Mouse (Mus musculus): ENCODE results near the gene Tfeb. TPM values are rescaled to one million over a fixed set of nuclear protein-coding genes. Genes with fewer than 3 reads are reported as not detected.
A peak's percentile ranks its signal among the peaks of the same experiment; 100 is the strongest.

Tfeb gene
- polyA plus RNA-seq, 1 experiment from 2014 or later = 5.8 TPM

DNA sequence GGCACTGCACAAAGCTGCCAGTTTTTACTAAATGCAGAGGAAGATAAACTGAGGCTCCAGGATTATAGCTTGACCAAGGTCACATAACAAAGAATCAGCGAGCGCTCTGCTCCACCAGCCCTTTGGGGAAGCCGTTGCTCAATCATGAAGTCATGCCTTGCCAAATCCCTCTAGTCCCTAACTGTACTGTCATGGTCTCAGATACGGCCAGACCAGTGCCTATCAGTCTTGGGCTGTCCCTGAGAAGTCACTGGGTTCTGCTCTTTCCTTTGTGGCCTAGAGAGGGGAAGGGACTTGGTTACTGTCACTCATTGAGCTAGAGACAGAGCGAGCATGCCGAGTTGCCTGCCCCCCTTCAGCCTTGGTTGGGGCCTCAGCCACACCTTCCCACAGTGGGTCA lies 47.6 kb downstream of the Tfeb start:
- no peak overlapping the region for H3K27ac ChIP-seq (ENCODE audit: low read depth)

DNA sequence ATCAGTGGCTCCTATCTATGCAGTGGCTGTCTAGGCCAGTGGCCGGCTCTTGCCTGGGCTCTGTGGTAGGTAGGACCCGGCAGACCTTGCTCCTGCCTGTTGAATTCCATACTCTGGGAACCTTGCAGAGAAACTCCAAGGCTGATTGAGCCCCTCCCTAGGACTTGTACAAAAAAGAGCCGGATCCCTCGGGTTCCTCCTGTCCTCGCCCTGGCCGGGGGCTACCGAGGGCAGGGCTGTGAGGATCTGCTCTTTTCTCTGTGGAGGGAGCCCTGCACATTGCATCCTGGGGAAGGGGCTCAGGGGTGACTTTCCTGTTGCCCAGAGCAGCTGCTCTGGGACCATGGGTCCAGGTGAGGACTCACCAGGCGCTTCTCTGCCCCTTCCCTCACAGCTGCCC lies 50.8 kb downstream of the Tfeb start:
- H3K36me3 ChIP-seq (replicated peaks; ENCODE audit: insufficient read depth, low read length) = peaks cover 4% of the 10 kb centered on the region; the same call in 1 of the 2 replicates
- no peak overlapping the region for H3K27ac ChIP-seq (ENCODE audit: low read depth)
- H3K9ac ChIP-seq (replicated peaks) = no peak overlapping the region
- peaks cover 10% of the 10 kb centered on the region for H3K4me1 ChIP-seq (ENCODE audit: insufficient read depth)
- no peak overlapping the region for H3K4me3 ChIP-seq (ENCODE audit: low read depth, low read length)
- WGBS (ENCODE audit: insufficient replicate concordance) = 58% methylated on average over 8 of the region's 8 CpGs
- ATAC-seq (no peak), DNase-seq (no peak)
- TF ChIP-seq CTCF (IDR thresholded peaks at IDR 0.05; ENCODE audit: low read depth) = no peak
- no peak for TF ChIP-seq EP300 (IDR thresholded peaks at IDR 0.05; ENCODE audit: low read depth)
- no peaks in the 10 kb centered on the region for H3K9me3 ChIP-seq (ENCODE audit: low read length)
- H3K27me3 ChIP-seq (ENCODE audit: insufficient read depth, low read length) = no peaks in the 10 kb centered on the region
- no peak overlapping the region for H3K4me2 ChIP-seq (ENCODE audit: low read depth, low read length)

More for the DNA sequence above, 47.6 kb downstream of the Tfeb start:
- 0 out of 2 replicates have a peak, but pooled peaks cover 3% of the 10 kb centered on the region for H3K36me3 ChIP-seq (replicated peaks; ENCODE audit: insufficient read depth, low read length)
- no peak overlapping the region for H3K4me2 ChIP-seq (ENCODE audit: low read depth, low read length)
- peak; percentile 27 for DNase-seq
- H3K9me3 ChIP-seq (ENCODE audit: low read length) = no peaks in the 10 kb centered on the region
- TF ChIP-seq CTCF (IDR thresholded peaks at IDR 0.05; ENCODE audit: low read depth) = no peak
- no peak for TF ChIP-seq EP300 (IDR thresholded peaks at IDR 0.05; ENCODE audit: low read depth)
- H3K4me1 ChIP-seq (ENCODE audit: insufficient read depth) = peaks cover 10% of the 10 kb centered on the region
- peak; percentile 72; the same call in 1 of the 2 replicates for ATAC-seq
- H3K4me3 ChIP-seq (ENCODE audit: low read depth, low read length) = no peak overlapping the region
- H3K9ac ChIP-seq (replicated peaks) = no peak overlapping the region
- 25% methylated on average over 6 of the region's 6 CpGs for WGBS (ENCODE audit: insufficient replicate concordance)
- H3K27me3 ChIP-seq (ENCODE audit: insufficient read depth, low read length) = no peaks in the 10 kb centered on the region

DNA sequence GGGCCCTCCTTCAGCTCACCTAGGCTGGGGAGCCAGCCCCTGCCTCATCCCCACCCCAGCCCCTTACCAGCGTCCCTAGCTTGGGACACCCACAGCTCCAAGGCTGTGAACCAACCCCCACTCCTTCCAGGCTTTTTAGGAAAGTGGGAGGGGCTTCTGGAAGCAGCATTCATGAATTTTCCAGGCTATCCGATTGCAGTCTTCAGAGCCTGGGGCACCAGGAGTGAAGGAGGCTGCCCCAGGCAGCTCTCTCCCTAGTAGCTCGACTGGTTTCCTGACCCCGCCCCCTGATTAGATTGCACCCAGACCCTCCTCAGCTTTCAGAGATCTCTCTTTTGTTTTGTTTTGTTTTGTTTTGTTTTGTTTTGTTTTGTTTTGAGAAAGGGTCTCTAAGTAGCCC lies 51.5 kb downstream of the Tfeb start:
- no peak for TF ChIP-seq CTCF (IDR thresholded peaks at IDR 0.05; ENCODE audit: low read depth)
- TF ChIP-seq EP300 (IDR thresholded peaks at IDR 0.05; ENCODE audit: low read depth) = no peak
- Histone ChIP-seq H3K9me3 (ENCODE audit: low read length) (no peaks in the 10 kb centered on the region), H3K4me3 (ENCODE audit: low read depth, low read length) (no peak overlapping the region), H3K36me3 (replicated peaks; ENCODE audit: insufficient read depth, low read length) (peaks cover 4% of the 10 kb centered on the region; the same call in 1 of the 2 replicates), H3K4me2 (ENCODE audit: low read depth, low read length) (no peak overlapping the region), H3K27ac (ENCODE audit: low read depth) (no peak overlapping the region), H3K4me1 (ENCODE audit: insufficient read depth) (peaks cover 10% of the 10 kb centered on the region), H3K9ac (replicated peaks) (no peak overlapping the region), H3K27me3 (ENCODE audit: insufficient read depth, low read length) (no peaks in the 10 kb centered on the region)
- no peak for DNase-seq
- ATAC-seq = no peak
- 60% methylated on average over 4 of the region's 4 CpGs for WGBS (ENCODE audit: insufficient replicate concordance)

DNA sequence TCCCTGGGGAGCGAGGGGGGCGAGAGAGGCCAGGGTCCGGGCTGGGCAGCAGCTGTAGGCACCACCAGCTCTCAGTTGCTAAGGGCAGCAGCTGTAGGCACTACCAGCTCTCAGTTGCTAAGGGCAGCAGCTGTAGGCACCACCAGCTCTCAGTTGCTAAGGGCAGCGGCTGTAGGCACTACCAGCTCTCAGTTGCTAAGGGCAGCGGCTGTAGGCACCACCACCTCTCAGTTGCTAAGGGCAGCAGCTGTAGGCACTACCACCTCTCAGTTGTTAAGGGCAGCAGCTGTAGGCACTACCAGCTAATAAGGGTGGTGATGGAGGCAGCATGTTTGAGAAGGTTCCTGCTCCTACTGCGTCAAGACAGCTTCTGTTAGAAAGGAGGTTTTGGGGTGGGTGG lies 52.2 kb downstream of the Tfeb start:
- H3K36me3 ChIP-seq (replicated peaks; ENCODE audit: insufficient read depth, low read length) = peaks cover 4% of the 10 kb centered on the region; the same call in 1 of the 2 replicates
- H3K9ac ChIP-seq (replicated peaks) = no peak overlapping the region
- no peak for DNase-seq
- no peak overlapping the region for H3K27ac ChIP-seq (ENCODE audit: low read depth)
- WGBS (ENCODE audit: insufficient replicate concordance) = 79% methylated on average over 6 of the region's 6 CpGs
- H3K4me1 ChIP-seq (ENCODE audit: insufficient read depth) = peaks cover 9% of the 10 kb centered on the region
- no peak overlapping the region for H3K4me3 ChIP-seq (ENCODE audit: low read depth, low read length)
- H3K27me3 ChIP-seq (ENCODE audit: insufficient read depth, low read length) = no peaks in the 10 kb centered on the region
- no peak for TF ChIP-seq CTCF (IDR thresholded peaks at IDR 0.05; ENCODE audit: low read depth)
- no peak for TF ChIP-seq EP300 (IDR thresholded peaks at IDR 0.05; ENCODE audit: low read depth)
- no peak for ATAC-seq
- H3K4me2 ChIP-seq (ENCODE audit: low read depth, low read length) = no peak overlapping the region
- no peaks in the 10 kb centered on the region for H3K9me3 ChIP-seq (ENCODE audit: low read length)

DNA sequence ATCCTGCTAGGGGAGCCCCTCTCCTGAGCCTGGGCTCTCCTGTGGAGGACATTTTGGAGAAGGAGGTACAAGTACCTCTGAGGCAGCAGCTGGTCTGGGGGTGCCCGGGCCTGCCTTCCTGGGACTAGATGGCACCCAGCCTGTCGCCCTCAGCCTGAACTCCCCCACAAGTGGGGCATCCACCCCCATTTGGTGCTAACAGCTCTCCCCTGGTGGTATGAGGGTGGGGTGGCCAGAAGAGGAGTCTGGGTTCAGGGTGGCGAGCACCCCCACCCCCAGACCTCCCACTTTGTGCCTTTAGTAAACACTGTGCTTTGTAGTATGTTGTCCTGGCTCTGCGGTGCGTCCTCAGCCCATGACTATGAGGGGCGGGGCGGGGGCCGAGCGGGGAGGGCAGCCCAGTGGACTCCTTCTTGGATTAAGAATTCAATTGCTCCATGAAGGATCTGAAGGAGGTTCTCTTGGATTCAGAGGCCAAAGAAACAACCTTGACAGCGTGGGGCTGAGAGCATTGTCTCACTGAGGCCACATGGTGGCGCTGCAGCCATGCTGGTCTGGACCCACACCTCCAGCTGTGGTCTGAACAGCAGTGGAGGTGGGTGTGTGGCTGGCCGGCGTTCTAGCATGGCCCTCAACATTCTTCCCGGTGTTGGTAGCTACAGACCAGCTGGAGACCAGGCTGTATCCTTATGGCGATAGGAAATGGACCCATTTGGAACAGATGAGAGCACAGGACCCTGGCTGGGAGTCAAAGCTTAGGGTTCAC lies 55.5 kb downstream of the Tfeb start:
- peak; percentile 92 for TF ChIP-seq CTCF (IDR thresholded peaks at IDR 0.05; ENCODE audit: low read depth)
- TF ChIP-seq EP300 (IDR thresholded peaks at IDR 0.05; ENCODE audit: low read depth) = no peak
- no peak overlapping the region for H3K27ac ChIP-seq (ENCODE audit: low read depth)
- H3K9ac ChIP-seq (replicated peaks) = no peak overlapping the region
- 27% methylated on average over 15 of the region's 15 CpGs for WGBS (ENCODE audit: insufficient replicate concordance)
- no peaks in the 10 kb centered on the region for H3K9me3 ChIP-seq (ENCODE audit: low read length)
- H3K36me3 ChIP-seq (replicated peaks; ENCODE audit: insufficient read depth, low read length) = peaks cover 4% of the 10 kb centered on the region; the same call in 1 of the 2 replicates
- DNase-seq (peak; percentile 78), ATAC-seq (peak; percentile 62)
- H3K27me3 ChIP-seq (ENCODE audit: insufficient read depth, low read length) = no peaks in the 10 kb centered on the region
- no peak overlapping the region for H3K4me2 ChIP-seq (ENCODE audit: low read depth, low read length)
- no peaks in the 10 kb centered on the region for H3K4me1 ChIP-seq (ENCODE audit: insufficient read depth)
- no peak overlapping the region for H3K4me3 ChIP-seq (ENCODE audit: low read depth, low read length)

DNA sequence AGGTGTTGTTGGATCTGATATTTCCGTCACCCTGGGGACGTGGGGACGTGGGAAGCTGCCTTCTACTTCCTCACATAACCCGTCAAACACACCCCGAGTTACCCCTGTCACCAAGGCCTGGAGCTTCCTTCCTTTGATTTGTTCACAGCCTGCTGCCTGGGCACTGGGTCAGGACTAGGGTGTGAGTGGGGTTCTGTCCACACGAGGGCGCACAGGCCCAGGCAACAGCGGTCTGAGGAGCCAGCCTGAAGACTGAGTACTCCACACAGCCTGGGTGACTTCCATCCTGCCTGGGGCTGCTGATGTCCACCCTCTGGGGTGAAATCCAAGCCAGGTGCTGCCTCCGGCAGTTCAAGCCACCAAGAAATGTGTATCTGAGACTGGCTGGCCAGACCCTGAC lies 56.5 kb downstream of the Tfeb start:
- 9% methylated on average over 9 of the region's 9 CpGs for WGBS (ENCODE audit: insufficient replicate concordance)
- H3K4me2 ChIP-seq (ENCODE audit: low read depth, low read length) = no peak overlapping the region
- no peak overlapping the region for H3K27ac ChIP-seq (ENCODE audit: low read depth)
- peak; percentile 88 for DNase-seq
- H3K4me3 ChIP-seq (ENCODE audit: low read depth, low read length) = no peak overlapping the region
- H3K9me3 ChIP-seq (ENCODE audit: low read length) = no peaks in the 10 kb centered on the region
- peak; percentile 95 for TF ChIP-seq CTCF (IDR thresholded peaks at IDR 0.05; ENCODE audit: low read depth)
- no peak for TF ChIP-seq EP300 (IDR thresholded peaks at IDR 0.05; ENCODE audit: low read depth)
- H3K27me3 ChIP-seq (ENCODE audit: insufficient read depth, low read length) = no peaks in the 10 kb centered on the region
- no peaks in the 10 kb centered on the region for H3K4me1 ChIP-seq (ENCODE audit: insufficient read depth)
- H3K9ac ChIP-seq (replicated peaks) = no peak overlapping the region
- peak; percentile 81 for ATAC-seq
- peaks cover 4% of the 10 kb centered on the region; the same call in 1 of the 2 replicates for H3K36me3 ChIP-seq (replicated peaks; ENCODE audit: insufficient read depth, low read length)

Measured in liver, postnatal 0 days (tissue).